Mouse (Mus musculus): Measurements from ENCODE around the gene Heatr6.

The Heatr6 gene

GRCm38 (mm10) chr11:83753581-83754181 is at the start of gene Heatr6:
Gene Heatr6, plus strand, starts transcription at chr11:83753696.
- peak; percentile 86 for DNase-seq (ENCODE audit: low spot score)

DNA sequence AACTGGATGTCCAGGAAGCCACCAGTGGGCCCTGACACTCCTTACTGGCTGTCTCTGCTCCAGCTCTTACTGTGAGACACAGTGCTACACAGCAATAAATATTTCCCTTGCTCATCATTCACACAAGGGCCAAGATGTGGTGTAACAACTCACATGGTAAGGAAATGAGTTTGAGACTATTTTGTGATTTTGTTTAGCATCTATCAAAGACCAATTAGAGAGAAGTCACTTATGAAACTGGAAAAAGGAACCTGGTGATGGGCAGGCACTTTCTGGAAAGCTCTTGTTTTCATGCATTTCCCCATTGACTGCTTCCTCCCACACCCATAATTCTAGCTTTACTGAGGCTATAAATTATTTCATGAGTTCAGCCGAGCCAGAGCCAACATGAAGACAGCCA is 49.8 kb upstream of the Heatr6 start, which contains the start of gene Wfdc17:
TSS of gene Wfdc17 (plus strand) at position 287 of the 400 bp plus-strand sequence.
- no peak for DNase-seq (ENCODE audit: low spot score)

DNA sequence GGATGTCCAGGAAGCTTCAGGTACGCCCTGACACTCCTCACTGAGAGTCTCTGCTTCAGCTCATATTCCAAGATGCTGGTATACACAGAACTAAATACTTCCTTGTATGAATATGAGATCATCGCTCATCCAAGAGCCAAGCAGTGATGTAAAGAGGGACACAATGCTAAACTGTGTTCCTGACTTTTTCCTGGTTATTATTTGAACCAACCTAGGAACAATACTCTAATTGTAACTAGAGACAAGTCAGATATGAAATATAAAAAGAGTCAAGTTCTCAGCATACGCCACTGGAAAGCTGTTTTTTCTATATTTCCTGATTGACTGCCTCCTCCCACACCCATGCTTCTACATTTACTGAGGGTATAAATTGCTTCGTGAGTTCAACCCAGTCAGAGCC is 44.8 kb upstream of the Heatr6 start, which contains the start of gene Wfdc18:
TSS of gene Wfdc18 (plus strand) at position 301 of the 400 bp plus-strand sequence.
- peak; percentile 5 for DNase-seq (ENCODE audit: low spot score)

- no peak for DNase-seq (ENCODE audit: low spot score)
Measured at GRCm38 (mm10) chr11:83709683-83710082, 43.8 kb upstream of the Heatr6 start.

GRCm38 (mm10) chr11:83712671-83713070 is 40.8 kb upstream of the Heatr6 start:
- DNase-seq (ENCODE audit: low spot score), result no peak

- no peak for DNase-seq (ENCODE audit: low spot score)
Measured at GRCm38 (mm10) chr11:83713925-83714324, 39.6 kb upstream of the Heatr6 start.

DNA sequence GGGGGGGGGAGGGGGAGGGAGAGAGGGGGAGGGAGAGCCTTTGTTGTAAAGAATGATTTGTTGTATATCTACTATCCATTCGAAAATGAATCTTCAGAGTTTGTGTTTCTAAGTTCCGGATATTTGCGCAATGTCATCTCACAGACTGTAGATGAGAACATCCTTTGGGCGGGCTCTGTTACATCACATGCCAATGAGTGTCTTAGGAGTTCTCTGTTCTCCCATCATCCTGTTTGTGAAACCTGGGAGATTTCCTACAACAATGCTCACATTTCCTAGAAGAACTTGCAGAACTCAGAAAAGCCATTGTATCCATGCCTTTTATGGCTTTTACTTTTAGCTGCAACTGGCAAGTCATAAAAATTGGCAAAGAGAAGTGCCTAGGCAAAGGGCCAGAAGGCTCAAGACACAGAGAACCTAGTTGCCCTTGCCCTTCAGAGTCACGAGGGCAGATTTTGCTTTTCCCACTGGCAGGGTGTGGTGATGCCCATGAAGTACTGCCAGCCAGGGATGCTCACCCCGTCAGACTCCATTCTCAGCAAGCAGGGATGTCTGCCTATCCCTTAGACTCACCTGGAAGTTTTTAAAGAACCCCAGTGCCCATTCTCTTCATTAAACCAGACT is 36.3 kb upstream of the Heatr6 start:
- no peak for DNase-seq (ENCODE audit: low spot score)

DNA sequence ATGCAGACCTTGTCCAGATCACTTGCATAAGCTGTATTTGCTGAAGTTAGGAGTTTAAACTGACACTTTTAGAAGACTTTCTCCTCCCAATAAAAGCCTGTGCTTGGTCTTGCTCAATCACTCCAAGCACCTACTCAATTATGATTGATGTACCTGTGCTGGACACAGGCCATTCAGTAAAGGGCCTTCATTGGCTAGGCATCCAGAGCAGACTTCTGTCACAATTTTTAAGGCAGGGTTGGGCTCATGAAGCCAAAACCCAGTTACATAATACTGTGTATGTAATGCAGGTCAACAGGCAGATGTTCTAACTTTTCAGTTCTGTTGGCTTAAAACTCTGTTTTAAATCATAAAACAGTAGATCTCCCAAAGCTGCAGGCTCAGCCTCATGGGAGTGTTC is 32.7 kb upstream of the Heatr6 start:
- no peak for DNase-seq (ENCODE audit: low spot score)

- DNase-seq (ENCODE audit: low spot score), result no peak
Measured at GRCm38 (mm10) chr11:83728757-83729432, 24.6 kb upstream of the Heatr6 start.

DNA sequence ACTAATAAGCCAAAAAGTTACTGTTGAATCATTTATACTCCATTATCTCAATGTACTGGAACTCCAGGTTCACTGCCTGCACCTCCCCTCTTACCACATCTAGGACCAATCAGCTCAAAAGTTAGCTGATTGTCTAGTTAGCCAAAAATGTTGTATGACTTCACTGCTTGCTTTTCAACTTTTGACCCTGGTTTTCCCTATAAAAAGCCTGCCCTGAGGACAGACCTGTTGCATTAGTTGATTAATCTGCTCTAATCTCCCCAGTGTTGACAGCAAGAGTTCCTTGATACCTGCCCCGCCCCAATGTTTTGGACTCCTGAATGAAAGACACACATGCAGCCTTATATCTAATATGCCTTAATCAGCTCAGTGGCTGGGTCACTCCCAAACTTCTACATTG is 22.4 kb upstream of the Heatr6 start:
- DNase-seq (ENCODE audit: low spot score), result no peak

GRCm38 (mm10) chr11:83733071-83733640 is 20.3 kb upstream of the Heatr6 start:
- DNase-seq (ENCODE audit: low spot score), result no peak

- no peak for DNase-seq (ENCODE audit: low spot score)
Measured at GRCm38 (mm10) chr11:83734215-83734614, 19.3 kb upstream of the Heatr6 start.

- DNase-seq (ENCODE audit: low spot score), result no peak
Measured at GRCm38 (mm10) chr11:83735881-83736280, 17.6 kb upstream of the Heatr6 start.

- no peak for DNase-seq (ENCODE audit: low spot score)
Measured at GRCm38 (mm10) chr11:83737109-83737558, 16.4 kb upstream of the Heatr6 start.

GRCm38 (mm10) chr11:83739241-83739640 is 14.3 kb upstream of the Heatr6 start:
- DNase-seq (ENCODE audit: low spot score), result peak; percentile 62

GRCm38 (mm10) chr11:83740443-83740991 is 13.0 kb upstream of the Heatr6 start:
- DNase-seq (ENCODE audit: low spot score), result no peak

GRCm38 (mm10) chr11:83741841-83742240 is 11.7 kb upstream of the Heatr6 start:
- DNase-seq (ENCODE audit: low spot score), result no peak

DNA sequence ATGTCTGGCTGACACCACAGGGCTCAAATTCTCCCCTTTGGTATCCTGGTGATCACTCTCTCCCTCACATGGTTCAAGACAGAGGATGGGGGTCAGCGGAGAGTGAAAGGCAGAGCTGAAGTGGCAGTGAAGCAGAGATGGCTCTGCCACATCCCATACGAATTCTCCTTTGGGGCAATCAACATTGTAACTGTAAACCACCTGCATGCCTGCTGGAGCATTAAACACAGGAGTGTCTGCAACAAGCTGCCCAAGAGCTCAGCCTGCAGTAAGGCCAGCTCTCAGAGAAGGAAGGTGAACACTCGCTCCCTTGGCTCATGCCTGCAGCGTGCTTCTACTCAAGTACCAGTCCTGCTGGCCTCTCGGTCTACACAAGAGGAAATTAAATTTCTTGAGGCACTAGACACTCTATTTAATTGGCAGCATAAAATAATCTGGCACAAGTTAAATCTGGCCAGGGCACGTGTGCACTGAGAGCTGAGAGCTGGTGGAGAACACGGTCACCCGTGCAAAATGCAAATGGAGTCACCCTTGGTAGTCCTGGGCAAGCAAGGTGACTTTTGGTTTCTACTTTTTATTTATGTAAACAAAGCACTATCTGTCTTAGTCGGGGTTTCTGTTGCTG is 10.7 kb upstream of the Heatr6 start:
- no peak for DNase-seq (ENCODE audit: low spot score)

DNA sequence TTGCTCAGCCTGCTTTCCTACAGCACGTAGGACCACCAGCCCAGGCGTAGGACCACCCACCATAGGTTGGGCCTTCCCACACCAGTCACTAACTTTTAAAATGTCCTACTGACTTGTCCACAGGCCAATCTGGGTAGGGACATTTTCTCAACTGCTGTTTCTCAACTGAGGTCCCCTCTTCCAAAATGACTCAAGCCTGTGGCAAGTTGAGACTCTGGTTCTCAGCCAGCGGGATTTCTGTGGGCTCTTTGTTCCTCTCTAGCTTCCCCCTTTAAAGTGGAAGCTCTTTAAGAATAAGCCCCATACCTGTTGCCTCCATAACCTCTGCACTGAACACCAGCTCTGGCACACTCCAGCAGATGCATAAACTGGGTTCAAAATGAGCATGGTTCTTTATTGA is 10.0 kb upstream of the Heatr6 start:
- no peak for DNase-seq (ENCODE audit: low spot score)

GRCm38 (mm10) chr11:83746152-83746551 is 7.3 kb upstream of the Heatr6 start:
- DNase-seq (ENCODE audit: low spot score), result no peak

- no peak for DNase-seq (ENCODE audit: low spot score)
Measured at GRCm38 (mm10) chr11:83746681-83747080, 6.8 kb upstream of the Heatr6 start, which contains the start of gene Wfdc21. Gene Wfdc21, plus strand, starts transcription at chr11:83746940.
